8 mouse cellular contexts compared by ENCODE assay signal in genomic region chr7:31176886-31177763, GRCm38 (mm10). TPM values are rescaled to one million over a fixed set of nuclear protein-coding genes. Genes with fewer than 3 reads are reported as not detected.
DNase-seq lines count a peak whose midpoint lies in the region; ATAC-seq and TF ChIP-seq lines count a peak whose summit lies in the region.

No protein-coding gene starts in this region.

- peak; percentile 63 for DNase-seq in MEL-GATA-1-ER (ENCODE audit: extremely low read depth, low read depth)
- DNase-seq in cerebellum, adult 11 months, result peak; percentile 61
- peak; percentile 73 to 86 for DNase-seq in heart, postnatal 14 days
- peak; percentile 82 to 85 for DNase-seq in kidney, postnatal 4 days
- peak; percentile 74 for DNase-seq in liver, postnatal 0 days
- DNase-seq in testis, postnatal 14 days (ENCODE audit: low spot score), result peak; percentile 65

- 0 out of 2 replicates have a peak, but pooled peaks cover 2% of the 10 kb centered on the region for H3K27me3 ChIP-seq in forebrain, embryonic 13.5 days
- peaks cover 5% of the 10 kb centered on the region; the same call in 1 of the 2 replicates for H3K27me3 ChIP-seq in liver, postnatal 0 days (ENCODE audit: insufficient read depth, low read length)
- H3K27me3 ChIP-seq in neural tube, embryonic 13.5 days, result peaks cover 6% of the 10 kb centered on the region; the same call in 1 of the 2 replicates

- H3K36me3 ChIP-seq in forebrain, embryonic 13.5 days (ENCODE audit: poor library complexity, severe bottlenecking), result no peaks in the 10 kb centered on the region
- H3K36me3 ChIP-seq in liver, postnatal 0 days (replicated peaks; ENCODE audit: insufficient read depth, low read length), result no peaks in the 10 kb centered on the region
- H3K36me3 ChIP-seq in neural tube, embryonic 13.5 days, result no peaks in the 10 kb centered on the region

- no peak overlapping the region for H3K27ac ChIP-seq in forebrain, embryonic 13.5 days
- H3K27ac ChIP-seq in liver, postnatal 0 days (ENCODE audit: low read depth), result no peak overlapping the region
- no peak overlapping the region for H3K27ac ChIP-seq in neural tube, embryonic 13.5 days (replicated peaks)

- TF ChIP-seq CTCF in liver, postnatal 0 days (IDR thresholded peaks at IDR 0.05; ENCODE audit: low read depth), result peak; percentile 94

- H3K9me3 ChIP-seq in forebrain, embryonic 13.5 days (replicated peaks), result no peaks in the 10 kb centered on the region
- no peaks in the 10 kb centered on the region for H3K9me3 ChIP-seq in liver, postnatal 0 days (ENCODE audit: low read length)
- H3K9me3 ChIP-seq in neural tube, embryonic 13.5 days, result no peaks in the 10 kb centered on the region

- WGBS in forebrain, embryonic 13.5 days, result 32% methylated on average over 22 of the region's 22 CpGs
- WGBS in liver, postnatal 0 days (ENCODE audit: insufficient replicate concordance), result 21% methylated on average over 22 of the region's 22 CpGs
- WGBS in neural tube, embryonic 13.5 days, result 32% methylated on average over 22 of the region's 22 CpGs

- no peaks in the 10 kb centered on the region for H3K4me1 ChIP-seq in forebrain, embryonic 13.5 days
- 0 out of 2 replicates have a peak, but pooled peaks cover 3% of the 10 kb centered on the region for H3K4me1 ChIP-seq in liver, postnatal 0 days (ENCODE audit: insufficient read depth)
- H3K4me1 ChIP-seq in neural tube, embryonic 13.5 days (replicated peaks), result no peaks in the 10 kb centered on the region

- no peak for TF ChIP-seq EP300 in liver, postnatal 0 days (IDR thresholded peaks at IDR 0.05; ENCODE audit: low read depth)

- ATAC-seq in forebrain, embryonic 13.5 days, result peak; percentile 62
- ATAC-seq in liver, postnatal 0 days, result peak; percentile 70
- ATAC-seq in neural tube, embryonic 13.5 days (ENCODE audit: low read depth), result peak; percentile 72

- peak overlapping the region; percentile 18 for H3K4me2 ChIP-seq in forebrain, embryonic 13.5 days
- H3K4me2 ChIP-seq in liver, postnatal 0 days (ENCODE audit: low read depth, low read length), result peak overlapping the region; percentile 4; the same call in 1 of the 2 replicates
- peak overlapping the region; percentile 41 for H3K4me2 ChIP-seq in neural tube, embryonic 13.5 days

- intact Hi-C loops in heart, postnatal 14 days (cut with DNase I), result loop anchor here (2.0 kb wide), 1 partner anchor 72 kb away; no protein-coding TSS in a partner anchor

- no peak overlapping the region for H3K4me3 ChIP-seq in forebrain, embryonic 13.5 days
- no peak overlapping the region for H3K4me3 ChIP-seq in liver, postnatal 0 days (ENCODE audit: low read depth, low read length)
- no peak overlapping the region for H3K4me3 ChIP-seq in neural tube, embryonic 13.5 days

- H3K9ac ChIP-seq in forebrain, embryonic 13.5 days, result no peak overlapping the region
- no peak overlapping the region for H3K9ac ChIP-seq in liver, postnatal 0 days (replicated peaks)
- H3K9ac ChIP-seq in neural tube, embryonic 13.5 days, result 0 out of 2 replicates have a peak overlapping the region, but pooled peaks have one; percentile 13

RNA-seq across cellular contexts. Expression of gene Gramd1a, which starts 21.4 kb away (rescaled TPM):
- 171 and 189 TPM in 2 replicates for polyA plus RNA-seq in forebrain, embryonic 13.5 days (2015; fragmentation: Nextera tagmentation; extraction: Ambion mirVana)
- total RNA-seq in heart, postnatal 14 days (2021), result 10 to 100 TPM; 30.3 to 34.1 TPM
- polyA plus RNA-seq in liver, postnatal 0 days (2015; fragmentation: Nextera tagmentation; extraction: Ambion mirVana), result 7.1 and 8.9 TPM in 2 replicates
- 206 and 212 TPM in 2 replicates for polyA plus RNA-seq in neural tube, embryonic 13.5 days (2015; fragmentation: Nextera tagmentation; extraction: Ambion mirVana)

RNA-seq across cellular contexts. Expression of gene Scn1b, which starts 50.3 kb away (rescaled TPM):
- 1.1 and 1.3 TPM in 2 replicates for polyA plus RNA-seq in forebrain, embryonic 13.5 days (2015; fragmentation: Nextera tagmentation; extraction: Ambion mirVana)
- 10 to 100 TPM; 17.9 to 18.4 TPM for total RNA-seq in heart, postnatal 14 days (2021)
- polyA plus RNA-seq in liver, postnatal 0 days (2015; fragmentation: Nextera tagmentation; extraction: Ambion mirVana), result 2.8 and 3.1 TPM in 2 replicates
- 5.1 and 6.8 TPM in 2 replicates for polyA plus RNA-seq in neural tube, embryonic 13.5 days (2015; fragmentation: Nextera tagmentation; extraction: Ambion mirVana)

Comparison
In these comparisons a context has a peak if more than half of its experiments do, and no peak if none do; other contexts are left out.
1. RNA of gene Gramd1a, which starts 21.4 kb away (polyA plus RNA-seq): 206 to 212 TPM in neural tube, embryonic 13.5 days and 171 to 189 TPM in forebrain, embryonic 13.5 days; 7.1 to 8.9 TPM in liver, postnatal 0 days; every median in the first group is over 10 times any median in the second.
2. Peak in every context shown above with its lines, with median percentiles within 50 percentile points of each other: DNase-seq, ATAC-seq and H3K4me2 ChIP-seq.